ENCODE assay signal across 8 mouse cellular contexts in genomic region chr9:73302156-73302918, GRCm38 (mm10).
DNase-seq lines count a peak whose midpoint lies in the region; ATAC-seq lines count a peak whose summit lies in the region.

No protein-coding gene starts in this region.

- DNase-seq in kidney, postnatal 10 days: peak; percentile 44
- no peak for DNase-seq in kidney, adult 9 months
- peak; percentile 2 for DNase-seq in NIH3T3 (ENCODE audit: low read depth)
- peak; percentile 68 to 83 for DNase-seq in cerebellum, postnatal 25 days
- DNase-seq in lung, postnatal 10 days: peak; percentile 40

- ATAC-seq in activated CD4-positive, CD25-positive, alpha-beta regulatory T cell, adult 4 months: no peak
- ATAC-seq in erythroid progenitor cell, adult 5-6 weeks (replicated peaks; ENCODE audit: low FRiP score, poor library complexity, severe bottlenecking): no peak
- no peak for ATAC-seq in megakaryocyte progenitor cell, adult 5-6 weeks (replicated peaks; ENCODE audit: poor library complexity)
